Mouse (Mus musculus) bone marrow, adult 2 months (tissue): Measurements from ENCODE around the gene Cox7a2l. TPM values are rescaled to one million over a fixed set of nuclear protein-coding genes. Genes with fewer than 3 reads are reported as not detected.

Experiments
- H3K27ac ChIP-seq: fragments of 200-500 bp; 2 replicates; pipeline ENCODE4 v1.5.1; 2012; ENCODE audit warnings: low read depth, mild to moderate bottlenecking, control low read depth, inconsistent platforms, low read length; ENCODE audit not compliant: control insufficient read depth, poor library complexity, insufficient read depth
- H3K4me1 ChIP-seq: fragments of 200-500 bp; 2 replicates; pipeline ENCODE4 v1.6.1; 2011; ENCODE audit warnings: low read length; ENCODE audit not compliant: control insufficient read depth, insufficient read depth
- H3K4me3 ChIP-seq: fragments of 200-500 bp; replicated peaks from 2 replicates; pipeline ENCODE3; 2011; ENCODE audit warnings: mild to moderate bottlenecking, low read depth, low read length, control low read depth; ENCODE audit not compliant: control insufficient read depth
- CTCF ChIP-seq: fragments of 200-500 bp; IDR thresholded peaks from 2 replicates; pipeline ENCODE4 v1.5.1; 2011; ENCODE audit warnings: low read length, control low read depth; ENCODE audit not compliant: control insufficient read depth, insufficient read depth
- POLR2A ChIP-seq: fragments of 200-500 bp; IDR thresholded peaks from 2 replicates; pipeline ENCODE4 v1.6.1; 2011; ENCODE audit warnings: low read depth, mild to moderate bottlenecking, control low read depth, low read length, borderline replicate concordance; ENCODE audit not compliant: control insufficient read depth
- WGBS: fragments of 180-500 bp; shearing (Covaris S2); methylation state at CpG from one replicate; pipeline ENCODE4 v1.1.7; 2018; 5-methylcytosine and 5-hydroxymethylcytosine counted together
- polyA plus RNA-seq: library from polyadenylated mRNA; stranded (reverse); fragments of >200 nt; gene quantifications from 2 replicates; pipeline ENCODE4 v1.2.4, GENCODE M21; 2011; ENCODE audit warnings: low replicate concordance; ENCODE audit not compliant: missing spikeins, insufficient read depth, insufficient read length

Gene Cox7a2l
- polyA plus RNA-seq, 1 experiment, result 259 TPM

- H3K4me1 ChIP-seq, result no peaks in the 10 kb centered on the region; the same call in 1 of the 2 replicates
- no peak overlapping the region for H3K27ac ChIP-seq
- TF ChIP-seq POLR2A (no peak), CTCF (no peak)
- H3K4me3 ChIP-seq, result no peak overlapping the region
- WGBS, result 70% methylated on average over 3 of the region's 3 CpGs
Measured at GRCm38 (mm10) chr17:83487762-83488161, 29.4 kb downstream of the Cox7a2l start.

- Histone ChIP-seq H3K4me3 (no peak overlapping the region), H3K4me1 (no peaks in the 10 kb centered on the region; the same call in 1 of the 2 replicates), H3K27ac (no peak overlapping the region)
- 78% methylated on average over 2 of the region's 2 CpGs for WGBS
- TF ChIP-seq CTCF (no peak), POLR2A (no peak)
Measured at GRCm38 (mm10) chr17:83483784-83484183, 33.3 kb downstream of the Cox7a2l start.

GRCm38 (mm10) chr17:83482817-83483536 lies 34.2 kb downstream of the Cox7a2l start:
- WGBS, result 84% methylated on average over 7 of the region's 7 CpGs
- Histone ChIP-seq H3K4me3 (no peak overlapping the region), H3K4me1 (no peaks in the 10 kb centered on the region; the same call in 1 of the 2 replicates), H3K27ac (no peak overlapping the region)
- TF ChIP-seq CTCF (no peak), POLR2A (no peak)

- Histone ChIP-seq H3K4me3 (no peak overlapping the region), H3K27ac (no peak overlapping the region), H3K4me1 (no peaks in the 10 kb centered on the region)
- TF ChIP-seq POLR2A (no peak), CTCF (no peak)
- WGBS, result 78% methylated on average over 7 of the region's 7 CpGs
Measured at GRCm38 (mm10) chr17:83481551-83481950, 35.6 kb downstream of the Cox7a2l start.

- H3K4me1 ChIP-seq, result no peaks in the 10 kb centered on the region
- H3K4me3 ChIP-seq, result no peak overlapping the region
- H3K27ac ChIP-seq, result no peak overlapping the region
- WGBS, result 92% methylated on average over 12 of the region's 12 CpGs
- TF ChIP-seq POLR2A, result no peak
- TF ChIP-seq CTCF, result no peak
Measured at GRCm38 (mm10) chr17:83477089-83477488, 40.0 kb downstream of the Cox7a2l start.

- Histone ChIP-seq H3K4me3 (no peak overlapping the region), H3K4me1 (no peaks in the 10 kb centered on the region), H3K27ac (no peak overlapping the region)
- no peak for TF ChIP-seq CTCF
- no peak for TF ChIP-seq POLR2A
- 88% methylated on average over 2 of the region's 2 CpGs for whole genome bisulfite sequencing
Measured at GRCm38 (mm10) chr17:83469586-83469985, 47.5 kb downstream of the Cox7a2l start.

- Histone ChIP-seq H3K4me1 (no peaks in the 10 kb centered on the region), H3K27ac (no peak overlapping the region), H3K4me3 (no peak overlapping the region)
- WGBS, result 86% methylated on average over 6 of the region's 6 CpGs
- TF ChIP-seq CTCF, result no peak
- no peak for TF ChIP-seq POLR2A
Measured at GRCm38 (mm10) chr17:83466697-83467251, 50.4 kb downstream of the Cox7a2l start.

- 79% methylated on average over 5 of the region's 5 CpGs for WGBS
- Histone ChIP-seq H3K27ac (no peak overlapping the region), H3K4me3 (no peak overlapping the region), H3K4me1 (no peaks in the 10 kb centered on the region)
- TF ChIP-seq POLR2A, result no peak
- TF ChIP-seq CTCF, result no peak
Measured at GRCm38 (mm10) chr17:83465969-83466368, 51.2 kb downstream of the Cox7a2l start.

GRCm38 (mm10) chr17:83457271-83457670 lies 59.9 kb downstream of the Cox7a2l start:
- H3K4me3 ChIP-seq, result no peak overlapping the region
- 54% methylated on average over 1 of the region's 1 CpGs for whole genome bisulfite sequencing
- no peaks in the 10 kb centered on the region; the same call in 1 of the 2 replicates for H3K4me1 ChIP-seq
- no peak overlapping the region for H3K27ac ChIP-seq
- TF ChIP-seq CTCF, result no peak
- TF ChIP-seq POLR2A, result no peak
